Mouse (Mus musculus) hindbrain, embryonic 14.5 days (tissue): ENCODE measurements around the gene Gm17018. TPM values are rescaled to one million over a fixed set of nuclear protein-coding genes. Genes with fewer than 3 reads are reported as not detected.
A peak's percentile ranks its signal among the peaks of the same experiment; 100 is the strongest.

Experiments
- ATAC-seq: fragments of 200-750 bp; cut with Nextera tagmentation; 2 replicates; pipeline ENCODE4 v1.8.0; 2017; ENCODE audit warnings: moderate number of reproducible peaks, mild to moderate bottlenecking, moderate TSS enrichment, moderate library complexity; ENCODE audit not compliant: low FRiP score
- DNase-seq: peaks from one replicate; pipeline ENCODE4 v3.0.0-alpha.2; 2015; ENCODE audit warnings: low spot score
- H3K27ac ChIP-seq: fragments of 300-500 bp; sonication (generic); 2 replicates; pipeline ENCODE4 v1.5.1; 2014; ENCODE audit warnings: mild to moderate bottlenecking, moderate library complexity
- H3K27me3 ChIP-seq: fragments of 300-500 bp; sonication (generic); 2 replicates; pipeline ENCODE4 v1.6.1; 2014; ENCODE audit warnings: mild to moderate bottlenecking, low read length, mixed read lengths; ENCODE audit not compliant: control insufficient read depth, insufficient read depth
- H3K36me3 ChIP-seq: fragments of 300-500 bp; sonication (generic); replicated peaks from 2 replicates; pipeline ENCODE4 v1.6.1; 2014; ENCODE audit not compliant: control insufficient read depth, insufficient read depth
- H3K4me1 ChIP-seq: fragments of 300-500 bp; sonication (generic); replicated peaks from 2 replicates; pipeline ENCODE4 v1.6.1; 2014; ENCODE audit warnings: antibody characterized with exemption, low read length, mixed read lengths; ENCODE audit not compliant: control insufficient read depth, insufficient read depth
- H3K4me2 ChIP-seq: fragments of 300-500 bp; sonication (generic); replicated peaks from 2 replicates; pipeline ENCODE4 v1.6.1; 2014; ENCODE audit warnings: mild to moderate bottlenecking, moderate library complexity
- H3K4me3 ChIP-seq: fragments of 300-500 bp; sonication (generic); replicated peaks from 2 replicates; pipeline ENCODE4 v1.5.1; 2014; ENCODE audit warnings: mild to moderate bottlenecking, low read length
- H3K9ac ChIP-seq: fragments of 300-500 bp; sonication (generic); 2 replicates; pipeline ENCODE4 v1.6.1; 2014
- H3K9me3 ChIP-seq: fragments of 300-500 bp; sonication (generic); 2 replicates; pipeline ENCODE4 v1.6.1; 2016; ENCODE audit warnings: low read length; ENCODE audit not compliant: control insufficient read depth
- WGBS: fragments of 180-500 bp; shearing (Covaris S2); extraction: QIAGEN DNeasy Blood & Tissue Kit; methylation state at CpG from one replicate; pipeline ENCODE4 v1.1.7; 2014; 5-methylcytosine and 5-hydroxymethylcytosine counted together
- polyA plus RNA-seq: library from polyadenylated mRNA; unstranded; fragments of >200 nt; fragmentation: Nextera tagmentation; extraction: Ambion mirVana; gene quantifications from 2 replicates; pipeline ENCODE4 v1.2.1, GENCODE M21; 2014

Gm17018 gene
- polyA plus RNA-seq, 1 experiment from 2014 or later: 87.4 TPM

GRCm38 (mm10) chr19:45608648-45609339, 48.4 kb downstream of the Gm17018 start:
- H3K9ac ChIP-seq: no peak overlapping the region
- H3K9me3 ChIP-seq: no peaks in the 10 kb centered on the region
- H3K27ac ChIP-seq: no peak overlapping the region
- H3K27me3 ChIP-seq: peaks cover 17% of the 10 kb centered on the region
- no peak overlapping the region for H3K4me3 ChIP-seq
- H3K4me1 ChIP-seq: no peaks in the 10 kb centered on the region; the same call in 1 of the 2 replicates
- DNase-seq (no peak), ATAC-seq (no peak)
- H3K36me3 ChIP-seq: no peaks in the 10 kb centered on the region
- WGBS: 87% methylated on average over 13 of the region's 13 CpGs
- no peak overlapping the region for H3K4me2 ChIP-seq

GRCm38 (mm10) chr19:45610823-45611222, 50.4 kb downstream of the Gm17018 start:
- H3K27ac ChIP-seq: no peak overlapping the region
- no peaks in the 10 kb centered on the region for H3K36me3 ChIP-seq
- H3K4me2 ChIP-seq: no peak overlapping the region
- peaks cover 11% of the 10 kb centered on the region for H3K4me1 ChIP-seq
- DNase-seq: no peak
- no peak overlapping the region for H3K4me3 ChIP-seq
- H3K9ac ChIP-seq: no peak overlapping the region
- no peak for ATAC-seq
- no peaks in the 10 kb centered on the region for H3K9me3 ChIP-seq
- WGBS: 79% methylated on average over 5 of the region's 5 CpGs
- peaks cover 16% of the 10 kb centered on the region for H3K27me3 ChIP-seq

- no peak overlapping the region for H3K4me2 ChIP-seq
- H3K9ac ChIP-seq: no peak overlapping the region
- H3K27me3 ChIP-seq: peaks cover 6% of the 10 kb centered on the region; the same call in 1 of the 2 replicates
- no peaks in the 10 kb centered on the region for H3K9me3 ChIP-seq
- H3K27ac ChIP-seq: no peak overlapping the region
- H3K36me3 ChIP-seq: no peaks in the 10 kb centered on the region
- WGBS: 59% methylated on average over 8 of the region's 8 CpGs
- ATAC-seq (no peak), DNase-seq (no peak)
- no peak overlapping the region for H3K4me3 ChIP-seq
- H3K4me1 ChIP-seq: peaks cover 25% of the 10 kb centered on the region
Measured at GRCm38 (mm10) chr19:45614375-45614774, 54.0 kb downstream of the Gm17018 start.

GRCm38 (mm10) chr19:45614928-45615327, 54.5 kb downstream of the Gm17018 start:
- no peaks in the 10 kb centered on the region for H3K9me3 ChIP-seq
- ATAC-seq (peak; percentile 65; the same call in 1 of the 2 replicates), DNase-seq (no peak)
- no peak overlapping the region for H3K4me2 ChIP-seq
- WGBS: 52% methylated on average over 3 of the region's 3 CpGs
- H3K27ac ChIP-seq: no peak overlapping the region
- no peak overlapping the region for H3K9ac ChIP-seq
- no peaks in the 10 kb centered on the region for H3K36me3 ChIP-seq
- H3K4me1 ChIP-seq: peaks cover 25% of the 10 kb centered on the region
- no peak overlapping the region for H3K4me3 ChIP-seq
- H3K27me3 ChIP-seq: peaks cover 6% of the 10 kb centered on the region; the same call in 1 of the 2 replicates

GRCm38 (mm10) chr19:45615415-45616213, 55.2 kb downstream of the Gm17018 start:
- Histone ChIP-seq H3K4me3 (no peak overlapping the region), H3K4me2 (no peak overlapping the region), H3K4me1 (peaks cover 25% of the 10 kb centered on the region), H3K27ac (no peak overlapping the region), H3K27me3 (peaks cover 6% of the 10 kb centered on the region; the same call in 1 of the 2 replicates), H3K9me3 (no peaks in the 10 kb centered on the region), H3K36me3 (no peaks in the 10 kb centered on the region), H3K9ac (no peak overlapping the region)
- no peak for ATAC-seq
- DNase-seq: no peak
- WGBS: 32% methylated on average over 12 of the region's 12 CpGs

- H3K4me3 ChIP-seq: no peak overlapping the region
- no peak overlapping the region for H3K4me2 ChIP-seq
- 11% methylated on average over 4 of the region's 4 CpGs for WGBS
- peaks cover 25% of the 10 kb centered on the region for H3K4me1 ChIP-seq
- H3K9me3 ChIP-seq: no peaks in the 10 kb centered on the region
- no peak for DNase-seq
- peaks cover 6% of the 10 kb centered on the region; the same call in 1 of the 2 replicates for H3K27me3 ChIP-seq
- peaks cover 2% of the 10 kb centered on the region; the same call in 1 of the 2 replicates for H3K36me3 ChIP-seq
- no peak overlapping the region for H3K27ac ChIP-seq
- no peak overlapping the region for H3K9ac ChIP-seq
- ATAC-seq: peak; percentile 40; the same call in 1 of the 2 replicates
Measured at GRCm38 (mm10) chr19:45616214-45616518, 55.8 kb downstream of the Gm17018 start.

- no peak overlapping the region for H3K4me2 ChIP-seq
- no peaks in the 10 kb centered on the region for H3K9me3 ChIP-seq
- 20% methylated on average over 7 of the region's 7 CpGs for WGBS
- peaks cover 3% of the 10 kb centered on the region; the same call in 1 of the 2 replicates for H3K36me3 ChIP-seq
- peaks cover 6% of the 10 kb centered on the region; the same call in 1 of the 2 replicates for H3K27me3 ChIP-seq
- no peak overlapping the region for H3K4me3 ChIP-seq
- no peak overlapping the region for H3K9ac ChIP-seq
- H3K27ac ChIP-seq: no peak overlapping the region
- peaks cover 25% of the 10 kb centered on the region for H3K4me1 ChIP-seq
- DNase-seq (no peak), ATAC-seq (no peak)
Measured at GRCm38 (mm10) chr19:45616735-45617134, 56.3 kb downstream of the Gm17018 start.

- no peak for ATAC-seq
Measured at GRCm38 (mm10) chr19:45618184-45618583, 57.8 kb downstream of the Gm17018 start.

GRCm38 (mm10) chr19:45619744-45620501, 59.5 kb downstream of the Gm17018 start:
- WGBS: 91% methylated on average over 14 of the region's 14 CpGs
- no peak overlapping the region for H3K4me2 ChIP-seq
- H3K27me3 ChIP-seq: no peaks in the 10 kb centered on the region
- ATAC-seq: no peak
- H3K4me3 ChIP-seq: no peak overlapping the region
- DNase-seq: no peak
- no peak overlapping the region for H3K27ac ChIP-seq
- H3K36me3 ChIP-seq: peaks cover 14% of the 10 kb centered on the region
- no peaks in the 10 kb centered on the region for H3K9me3 ChIP-seq
- H3K9ac ChIP-seq: no peak overlapping the region
- H3K4me1 ChIP-seq: peaks cover 22% of the 10 kb centered on the region

More at GRCm38 (mm10) chr19:45618184-45618583, 57.8 kb downstream of the Gm17018 start:
- no peaks in the 10 kb centered on the region for H3K9me3 ChIP-seq
- H3K27ac ChIP-seq: no peak overlapping the region
- H3K9ac ChIP-seq: no peak overlapping the region
- no peak overlapping the region for H3K4me3 ChIP-seq
- DNase-seq: no peak
- H3K27me3 ChIP-seq: no peaks in the 10 kb centered on the region; the same call in 1 of the 2 replicates
- peaks cover 25% of the 10 kb centered on the region for H3K4me1 ChIP-seq
- H3K36me3 ChIP-seq: peaks cover 3% of the 10 kb centered on the region; the same call in 1 of the 2 replicates
- 95% methylated on average over 6 of the region's 6 CpGs for WGBS
- H3K4me2 ChIP-seq: no peak overlapping the region
